Mouse (Mus musculus): ENCODE measurements around the gene Gcsam. TPM values are rescaled to one million over a fixed set of nuclear protein-coding genes. Genes with fewer than 3 reads are reported as not detected.
A peak's percentile ranks its signal among the peaks of the same experiment; 100 is the strongest.

The Gcsam gene
- polyA plus RNA-seq, 1 experiment, result not detected

GRCm38 (mm10) chr16:45653009-45653933 lies 43.1 kb downstream of the Gcsam start:
- 34% methylated on average over 17 of the region's 17 CpGs for WGBS
- no peak overlapping the region for H3K27ac ChIP-seq (ENCODE audit: insufficient read depth, low read length)
- TF ChIP-seq CTCF (IDR thresholded peaks at IDR 0.05; ENCODE audit: borderline replicate concordance, insufficient read depth, low read depth, low read length) (no peak), POLR2A (IDR thresholded peaks at IDR 0.05; ENCODE audit: borderline replicate concordance, insufficient read depth, low read length) (no peak)
- peaks cover 6% of the 10 kb centered on the region for H3K4me1 ChIP-seq (ENCODE audit: control insufficient read depth, insufficient read depth, low read length)
- no peak for DNase-seq
- H3K27me3 ChIP-seq (ENCODE audit: control insufficient read depth, insufficient read depth, low read length), result no peaks in the 10 kb centered on the region
- peak overlapping the region; percentile 32 for H3K4me3 ChIP-seq (replicated peaks; ENCODE audit: insufficient read depth, low read depth, low read length)

GRCm38 (mm10) chr16:45653934-45654332 lies 43.8 kb downstream of the Gcsam start, which contains the start of gene BC016579:
TSS of gene BC016579 (minus strand) at chr16:45654068.
- no peak for TF ChIP-seq CTCF (IDR thresholded peaks at IDR 0.05; ENCODE audit: borderline replicate concordance, insufficient read depth, low read depth, low read length)
- no peak for TF ChIP-seq POLR2A (IDR thresholded peaks at IDR 0.05; ENCODE audit: borderline replicate concordance, insufficient read depth, low read length)
- Histone ChIP-seq H3K4me1 (ENCODE audit: control insufficient read depth, insufficient read depth, low read length) (peaks cover 6% of the 10 kb centered on the region), H3K4me3 (replicated peaks; ENCODE audit: insufficient read depth, low read depth, low read length) (peak within 1 kb of the TSS; percentile 32), H3K27me3 (ENCODE audit: control insufficient read depth, insufficient read depth, low read length) (no peaks in the 10 kb centered on the region), H3K27ac (ENCODE audit: insufficient read depth, low read length) (no peak within 1 kb of the TSS)
- DNase-seq, result peak; percentile 27 to 40
- WGBS, result 10% methylated on average over 20 of the region's 20 CpGs

- no peaks in the 10 kb centered on the region for H3K27me3 ChIP-seq (ENCODE audit: control insufficient read depth, insufficient read depth, low read length)
- DNase-seq, result no peak
- TF ChIP-seq CTCF (IDR thresholded peaks at IDR 0.05; ENCODE audit: borderline replicate concordance, insufficient read depth, low read depth, low read length) (no peak), POLR2A (IDR thresholded peaks at IDR 0.05; ENCODE audit: borderline replicate concordance, insufficient read depth, low read length) (no peak)
- H3K27ac ChIP-seq (ENCODE audit: insufficient read depth, low read length), result no peak overlapping the region
- H3K4me3 ChIP-seq (replicated peaks; ENCODE audit: insufficient read depth, low read depth, low read length), result no peak overlapping the region
- WGBS, result 84% methylated on average over 9 of the region's 9 CpGs
- peaks cover 6% of the 10 kb centered on the region for H3K4me1 ChIP-seq (ENCODE audit: control insufficient read depth, insufficient read depth, low read length)
Measured at GRCm38 (mm10) chr16:45654465-45654864, 44.3 kb downstream of the Gcsam start.

- 94% methylated on average over 12 of the region's 12 CpGs for WGBS
- TF ChIP-seq POLR2A (IDR thresholded peaks at IDR 0.05; ENCODE audit: borderline replicate concordance, insufficient read depth, low read length) (no peak), CTCF (IDR thresholded peaks at IDR 0.05; ENCODE audit: borderline replicate concordance, insufficient read depth, low read depth, low read length) (no peak)
- Histone ChIP-seq H3K27ac (ENCODE audit: insufficient read depth, low read length) (no peak overlapping the region), H3K4me1 (ENCODE audit: control insufficient read depth, insufficient read depth, low read length) (peaks cover 10% of the 10 kb centered on the region), H3K4me3 (replicated peaks; ENCODE audit: insufficient read depth, low read depth, low read length) (no peak overlapping the region), H3K27me3 (ENCODE audit: control insufficient read depth, insufficient read depth, low read length) (no peaks in the 10 kb centered on the region)
- DNase-seq, result no peak
Measured at GRCm38 (mm10) chr16:45657574-45658159, 47.5 kb downstream of the Gcsam start.

GRCm38 (mm10) chr16:45658248-45658647 lies 48.1 kb downstream of the Gcsam start:
- no peak for DNase-seq
- Histone ChIP-seq H3K27ac (ENCODE audit: insufficient read depth, low read length) (no peak overlapping the region), H3K4me1 (ENCODE audit: control insufficient read depth, insufficient read depth, low read length) (peaks cover 10% of the 10 kb centered on the region), H3K4me3 (replicated peaks; ENCODE audit: insufficient read depth, low read depth, low read length) (no peak overlapping the region), H3K27me3 (ENCODE audit: control insufficient read depth, insufficient read depth, low read length) (no peaks in the 10 kb centered on the region)
- no peak for TF ChIP-seq CTCF (IDR thresholded peaks at IDR 0.05; ENCODE audit: borderline replicate concordance, insufficient read depth, low read depth, low read length)
- TF ChIP-seq POLR2A (IDR thresholded peaks at IDR 0.05; ENCODE audit: borderline replicate concordance, insufficient read depth, low read length), result no peak
- WGBS, result 94% methylated on average over 1 of the region's 1 CpGs

- H3K4me1 ChIP-seq (ENCODE audit: control insufficient read depth, insufficient read depth, low read length), result peaks cover 4% of the 10 kb centered on the region
- no peak overlapping the region for H3K4me3 ChIP-seq (replicated peaks; ENCODE audit: insufficient read depth, low read depth, low read length)
- no peak for TF ChIP-seq CTCF (IDR thresholded peaks at IDR 0.05; ENCODE audit: borderline replicate concordance, insufficient read depth, low read depth, low read length)
- no peak for TF ChIP-seq POLR2A (IDR thresholded peaks at IDR 0.05; ENCODE audit: borderline replicate concordance, insufficient read depth, low read length)
- H3K27ac ChIP-seq (ENCODE audit: insufficient read depth, low read length), result no peak overlapping the region
- 18% methylated on average over 4 of the region's 4 CpGs for WGBS
- DNase-seq, result peak; percentile 49 to 80
- no peaks in the 10 kb centered on the region for H3K27me3 ChIP-seq (ENCODE audit: control insufficient read depth, insufficient read depth, low read length)
Measured at GRCm38 (mm10) chr16:45659596-45659995, 49.4 kb downstream of the Gcsam start.

- TF ChIP-seq CTCF (IDR thresholded peaks at IDR 0.05; ENCODE audit: borderline replicate concordance, insufficient read depth, low read depth, low read length), result no peak
- no peak for TF ChIP-seq POLR2A (IDR thresholded peaks at IDR 0.05; ENCODE audit: borderline replicate concordance, insufficient read depth, low read length)
- no peak for DNase-seq
- Histone ChIP-seq H3K27ac (ENCODE audit: insufficient read depth, low read length) (no peak overlapping the region), H3K4me3 (replicated peaks; ENCODE audit: insufficient read depth, low read depth, low read length) (no peak overlapping the region), H3K4me1 (ENCODE audit: control insufficient read depth, insufficient read depth, low read length) (peaks cover 4% of the 10 kb centered on the region), H3K27me3 (ENCODE audit: control insufficient read depth, insufficient read depth, low read length) (no peaks in the 10 kb centered on the region)
Measured at GRCm38 (mm10) chr16:45662381-45662780, 52.2 kb downstream of the Gcsam start.
